Mouse (Mus musculus) megakaryocyte-erythroid progenitor cell, adult 5-6 weeks (primary cell): ENCODE results near the gene Grhl1. TPM values are rescaled to one million over a fixed set of nuclear protein-coding genes. Genes with fewer than 3 reads are reported as not detected.
"Not testable (repeated sequence)": the region's sequence is repeated elsewhere in the genome, so short reads cannot be mapped to it uniquely, and the experiment has no call there.

ENCODE experiments used
- ATAC-seq: replicated peaks from 2 replicates; pipeline ENCODE4 v1.8.0; 2016; ENCODE audit warnings: mild to moderate bottlenecking, inconsistent platforms; ENCODE audit not compliant: severe bottlenecking, poor library complexity, low FRiP score, low TSS enrichment
- total RNA-seq, 2 experiments: library from RNA; stranded (forward) in 1 of 2; stranded (reverse) in 1 of 2; fragments of 200-1000, 215-1000 nt in 1 of 2; fragments of >200 nt in 1 of 2; fragmentation: Nextera tagmentation in 1 of 2; gene quantifications; 2 replicates each; pipeline ENCODE4 v1.2.3; 2014 to 2017

Grhl1 gene
- total RNA-seq (2014; fragmentation: Nextera tagmentation): not detected in 2 replicates
- total RNA-seq (2017): 0.15 TPM in 1 of 2 replicates, not detected in the other

DNA sequence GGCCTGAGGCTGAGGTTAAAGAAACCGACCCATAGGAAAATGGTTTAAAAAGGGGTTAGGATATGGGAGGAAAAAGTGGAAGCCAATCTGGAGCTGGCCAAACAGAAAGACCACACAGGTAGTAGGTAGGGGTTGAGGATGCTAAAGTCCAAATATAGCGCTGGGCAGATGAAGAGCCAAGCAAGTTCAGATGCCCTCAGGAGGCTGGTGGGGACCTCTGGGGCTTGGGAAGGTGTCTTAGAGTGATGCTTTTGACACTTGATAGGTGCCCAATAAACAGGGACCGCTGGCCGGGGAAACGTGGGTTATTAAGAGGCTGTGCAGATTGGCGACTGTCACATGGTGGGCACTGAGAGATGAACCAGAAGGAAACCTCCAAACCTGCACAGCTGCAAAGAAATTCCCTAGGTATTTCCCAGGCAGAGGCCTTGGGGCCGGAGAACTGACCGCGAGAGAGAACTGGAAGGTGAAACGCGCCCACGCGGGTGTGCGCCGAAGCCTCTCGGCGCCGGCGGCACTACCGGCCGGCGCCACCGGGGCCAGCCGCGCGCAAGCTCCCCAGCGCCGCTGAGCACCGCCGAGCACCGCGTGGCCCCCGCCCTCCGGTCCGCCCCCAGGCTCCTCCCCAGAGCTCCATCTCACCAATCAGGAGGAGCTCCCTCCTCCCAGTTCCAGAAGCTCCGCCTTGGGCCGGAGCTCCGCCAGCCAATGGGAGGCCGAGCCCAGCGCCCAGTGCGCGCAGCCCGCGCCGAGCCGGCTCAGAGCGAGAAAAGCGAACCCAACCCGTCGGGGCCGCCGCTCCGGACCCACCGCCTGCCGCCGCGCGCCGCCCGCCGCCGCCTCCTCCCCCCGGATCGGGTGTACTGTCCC is at the start of gene Grhl1:
Gene Grhl1 (plus strand): TSS at position 761 of the 870 bp plus-strand sequence.
- peak; percentile 100 for ATAC-seq

DNA sequence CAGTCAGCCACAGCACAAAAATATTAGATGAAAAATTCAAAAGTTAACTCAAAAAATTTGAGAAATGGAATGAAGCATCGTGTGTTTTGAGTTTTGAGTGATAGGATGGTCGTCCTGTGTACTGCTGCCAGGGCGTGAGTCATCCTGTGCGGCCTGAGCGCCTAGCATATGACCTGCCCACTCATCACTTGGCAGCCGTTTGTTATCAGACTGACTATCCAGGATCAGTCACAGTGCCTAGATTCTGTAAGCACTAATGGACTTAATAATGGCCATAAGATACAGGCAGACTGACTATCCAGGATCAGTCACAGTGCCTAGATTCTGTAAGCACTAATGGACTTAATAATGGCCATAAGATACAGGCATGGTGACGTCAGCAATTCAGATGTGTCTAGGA is 47.0 kb upstream of the Grhl1 start:
- ATAC-seq: not testable (repeated sequence)

DNA sequence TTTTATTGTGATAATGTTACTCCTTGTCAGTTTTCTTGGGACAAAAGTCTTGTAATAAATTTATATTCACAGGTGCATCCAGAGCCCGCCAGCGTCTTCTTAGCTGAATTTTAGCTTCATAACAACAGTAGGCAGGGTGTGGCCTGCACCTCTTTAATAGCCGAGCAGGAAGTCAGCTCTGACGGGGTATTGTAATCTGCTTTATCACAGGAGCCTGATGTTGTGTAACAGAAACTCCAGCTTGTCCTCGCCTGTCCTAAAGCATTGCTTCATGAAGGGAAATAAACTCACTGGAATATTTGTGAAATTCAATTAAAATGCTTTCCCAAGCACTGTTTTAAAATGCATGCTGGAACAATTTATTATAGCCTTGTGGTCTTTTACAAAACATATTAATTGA is 35.7 kb upstream of the Grhl1 start:
- ATAC-seq: peak; percentile 80

DNA sequence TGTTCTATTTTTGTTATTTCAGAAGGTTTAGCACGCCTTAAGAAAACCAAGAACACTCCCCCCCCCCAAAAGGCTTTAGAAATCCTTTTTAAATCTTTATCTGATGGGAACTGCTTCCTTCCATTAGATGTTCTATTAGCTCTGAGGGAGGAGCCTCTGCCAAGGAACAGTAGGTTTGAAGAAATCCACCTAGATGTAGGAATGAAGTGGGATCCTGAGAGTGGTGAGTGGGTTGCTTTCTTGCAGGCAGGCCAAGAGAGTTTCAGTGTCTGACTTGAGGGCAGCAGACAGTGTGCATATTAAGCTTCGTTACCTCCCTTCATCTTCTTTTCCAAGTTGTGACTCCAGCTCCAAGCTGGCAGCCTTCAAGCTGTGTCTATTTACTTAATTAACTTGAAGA is 34.9 kb upstream of the Grhl1 start:
- no peak for ATAC-seq

DNA sequence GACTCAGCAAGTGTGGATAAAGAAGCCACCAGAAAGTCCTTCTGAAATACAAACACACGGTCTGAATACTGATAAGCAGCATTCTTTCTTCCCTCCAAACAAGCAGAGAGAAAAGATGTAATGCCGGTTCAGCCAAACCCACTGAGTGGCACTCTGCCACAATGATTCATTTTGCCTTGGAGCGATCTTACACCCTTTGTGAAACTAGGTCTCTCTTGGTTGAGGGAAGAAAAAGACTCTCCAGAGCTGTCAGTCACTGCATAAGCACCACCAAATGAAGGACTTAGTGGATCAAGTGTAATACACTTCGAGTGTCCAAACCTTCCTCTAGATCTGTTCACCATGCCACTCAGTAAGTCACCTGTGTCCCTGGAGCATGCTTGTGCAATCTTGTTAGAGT is 34.1 kb upstream of the Grhl1 start:
- no peak for ATAC-seq

DNA sequence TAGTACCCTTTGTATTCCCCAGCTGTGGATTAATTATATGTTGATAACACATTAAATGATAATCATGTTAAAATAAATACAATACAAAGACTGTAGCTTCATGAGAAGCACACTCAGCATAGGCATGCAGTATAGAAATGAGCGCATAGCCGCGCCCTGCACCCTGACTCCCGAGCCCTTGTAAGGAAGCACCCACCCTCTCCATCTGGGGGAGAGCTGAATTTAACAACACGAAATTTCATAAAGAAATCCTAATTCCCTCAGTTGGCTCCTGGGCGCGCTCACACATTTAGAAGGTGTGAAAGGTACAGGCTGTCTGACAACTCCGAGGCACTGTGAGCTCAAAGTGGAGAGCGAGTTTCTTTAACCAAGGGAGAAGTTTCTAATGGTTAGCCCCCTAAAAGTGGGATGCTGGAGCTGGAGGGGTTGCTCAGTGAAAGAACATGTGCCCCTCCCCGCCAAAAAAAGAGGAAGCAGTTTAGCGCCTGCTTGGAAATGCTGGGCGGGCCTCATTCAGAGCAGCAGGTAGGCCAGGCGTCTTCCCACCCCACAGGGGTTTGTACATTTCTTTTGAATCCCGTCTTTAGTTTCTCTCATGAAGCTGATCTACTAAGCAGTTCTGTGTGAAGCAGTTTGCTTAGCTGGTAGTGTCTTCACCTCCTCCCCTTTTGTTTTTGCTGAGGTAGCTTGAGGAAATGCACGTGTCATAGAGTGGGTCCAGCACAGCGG is 30.5 kb upstream of the Grhl1 start:
- no peak for ATAC-seq

DNA sequence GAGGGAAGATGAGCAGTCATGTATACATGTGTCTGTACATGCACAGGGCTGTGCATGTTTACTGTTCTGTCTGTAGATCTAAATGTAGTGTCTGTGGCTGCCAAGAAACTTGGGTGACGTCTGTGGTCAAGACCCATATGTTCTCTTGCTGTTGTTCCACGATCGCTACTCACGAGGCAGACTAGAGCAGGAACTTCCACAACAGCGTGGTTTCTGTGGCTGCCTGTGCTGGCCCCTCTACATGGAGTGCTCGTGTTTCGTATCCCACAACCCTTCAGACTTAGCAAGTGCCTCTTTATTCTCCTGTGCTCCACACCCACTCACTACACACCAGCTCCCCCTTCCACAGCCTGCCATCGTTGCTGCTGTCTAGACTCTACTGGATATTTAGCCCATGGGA is 24.4 kb upstream of the Grhl1 start:
- ATAC-seq: no peak

DNA sequence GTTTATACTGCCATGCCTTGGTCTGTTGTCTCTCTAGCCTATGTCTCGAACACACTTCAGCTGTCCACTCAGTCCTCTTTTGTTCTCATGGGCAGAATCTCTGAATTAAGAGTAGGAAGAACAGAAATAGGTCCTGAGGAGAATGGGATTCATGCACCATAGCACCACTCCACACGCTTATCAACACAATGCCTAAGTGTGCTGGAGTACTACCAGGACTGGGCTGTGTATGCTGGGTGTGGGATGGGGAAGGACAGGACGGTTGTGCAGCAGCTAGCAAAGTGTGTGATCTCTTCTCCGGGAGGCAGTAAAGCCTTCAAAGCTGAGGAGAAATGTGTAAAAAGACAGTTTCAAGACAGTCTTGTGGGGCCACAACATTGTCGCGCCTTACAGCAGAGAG is 23.2 kb upstream of the Grhl1 start:
- no peak for ATAC-seq

DNA sequence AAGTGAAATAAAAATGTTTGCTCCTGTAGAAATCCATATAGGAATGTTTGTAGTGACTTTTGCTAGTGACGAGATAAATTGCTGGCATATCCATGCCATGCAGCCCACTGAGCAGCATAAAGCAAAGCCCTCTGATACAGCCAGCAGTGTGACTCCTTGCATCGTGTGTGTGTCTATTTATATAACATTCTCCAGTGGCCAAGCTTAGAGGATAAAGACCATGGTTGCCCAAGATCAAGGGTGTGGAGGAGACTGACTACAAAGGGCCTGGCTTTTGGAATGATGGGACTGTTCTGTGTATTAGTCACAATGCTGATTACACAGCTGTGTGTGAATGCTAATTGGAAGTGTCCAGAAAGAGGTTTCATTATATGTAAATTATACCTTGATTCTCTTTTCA is 19.6 kb upstream of the Grhl1 start:
- ATAC-seq: no peak

DNA sequence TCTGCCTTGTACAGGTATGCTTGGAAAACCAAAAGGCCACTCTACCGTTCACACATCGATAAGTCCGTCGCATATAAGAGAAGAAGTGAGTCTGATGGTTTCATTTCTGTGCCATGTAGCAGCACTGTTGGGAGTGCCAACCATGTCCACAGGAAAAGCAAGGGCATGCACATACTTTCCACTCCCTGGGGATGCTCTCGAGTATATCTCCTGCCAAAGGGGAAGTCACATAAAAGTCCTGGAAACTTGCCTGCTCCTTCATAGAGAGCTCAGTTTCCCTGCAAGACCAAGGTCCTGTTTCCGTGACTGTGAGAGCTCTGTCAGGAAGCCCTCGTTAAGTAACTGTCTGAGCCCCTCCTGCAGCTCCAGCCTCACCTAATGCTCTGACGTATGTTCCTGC is 16.1 kb upstream of the Grhl1 start:
- no peak for ATAC-seq

DNA sequence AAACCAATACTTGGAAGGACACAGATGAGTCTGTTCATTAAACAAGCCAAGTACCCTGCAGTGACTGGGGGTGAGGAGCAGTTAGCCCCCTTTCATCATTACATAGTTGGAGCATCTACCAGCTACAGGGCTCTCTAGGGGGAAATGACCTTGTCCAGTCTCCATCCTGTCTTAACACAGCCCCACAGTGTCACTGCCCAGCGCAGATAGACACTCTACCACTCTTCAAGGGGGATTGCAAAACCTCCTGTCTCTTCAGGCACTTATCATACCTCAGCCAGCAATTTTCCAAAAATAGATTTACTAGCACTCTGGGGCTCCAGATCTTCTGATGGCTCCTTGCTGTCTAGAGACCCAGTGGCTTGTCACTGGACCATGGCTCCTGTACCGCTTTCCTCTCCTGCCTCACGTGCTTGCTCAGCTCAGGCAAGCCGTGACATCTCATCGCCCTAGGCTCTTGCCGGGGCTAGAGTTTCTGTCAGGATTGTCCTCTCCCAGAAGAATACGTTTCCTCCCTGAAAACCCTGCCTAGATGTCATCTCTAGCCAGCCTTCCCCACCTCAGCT is 8.6 kb upstream of the Grhl1 start:
- ATAC-seq: no peak

DNA sequence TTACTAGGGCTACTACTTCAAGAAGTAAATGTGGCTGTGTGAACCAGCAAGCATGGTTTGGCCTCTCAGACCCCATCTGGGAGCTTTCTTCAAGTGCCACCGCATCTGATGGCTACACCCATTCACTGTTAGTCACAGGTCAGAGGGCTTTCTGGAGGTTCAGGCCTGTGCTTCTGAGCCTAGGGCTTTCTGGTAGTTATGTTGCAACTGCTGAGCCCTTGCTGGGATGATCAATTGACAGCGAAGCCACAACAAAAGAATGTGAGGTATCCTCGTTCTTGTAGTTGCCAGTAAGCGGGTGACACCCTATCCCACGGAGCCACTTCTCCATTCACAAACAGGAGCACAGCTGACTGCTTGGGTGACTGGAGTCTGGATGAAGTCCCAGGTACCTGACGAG is 6.8 kb upstream of the Grhl1 start:
- no peak for ATAC-seq

DNA sequence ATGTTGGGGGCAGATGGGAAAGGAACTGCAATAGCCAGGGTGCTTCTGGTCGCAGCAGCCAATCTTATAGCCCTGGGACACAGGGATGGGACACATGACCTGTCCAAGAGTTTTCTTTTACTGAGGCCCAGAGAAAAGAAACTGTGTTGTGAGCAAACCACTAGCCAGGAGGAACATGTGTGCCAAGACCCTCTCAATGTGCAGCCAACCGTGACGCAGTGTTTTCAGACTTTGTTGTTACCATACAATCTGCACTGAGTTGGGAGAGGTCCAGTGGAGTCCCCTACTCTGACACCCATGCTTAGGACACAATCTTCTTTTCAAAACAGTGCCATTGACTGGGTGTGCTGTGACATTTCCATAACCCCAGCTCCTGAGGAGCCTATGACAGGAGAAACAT is 4.5 kb upstream of the Grhl1 start:
- no peak for ATAC-seq

DNA sequence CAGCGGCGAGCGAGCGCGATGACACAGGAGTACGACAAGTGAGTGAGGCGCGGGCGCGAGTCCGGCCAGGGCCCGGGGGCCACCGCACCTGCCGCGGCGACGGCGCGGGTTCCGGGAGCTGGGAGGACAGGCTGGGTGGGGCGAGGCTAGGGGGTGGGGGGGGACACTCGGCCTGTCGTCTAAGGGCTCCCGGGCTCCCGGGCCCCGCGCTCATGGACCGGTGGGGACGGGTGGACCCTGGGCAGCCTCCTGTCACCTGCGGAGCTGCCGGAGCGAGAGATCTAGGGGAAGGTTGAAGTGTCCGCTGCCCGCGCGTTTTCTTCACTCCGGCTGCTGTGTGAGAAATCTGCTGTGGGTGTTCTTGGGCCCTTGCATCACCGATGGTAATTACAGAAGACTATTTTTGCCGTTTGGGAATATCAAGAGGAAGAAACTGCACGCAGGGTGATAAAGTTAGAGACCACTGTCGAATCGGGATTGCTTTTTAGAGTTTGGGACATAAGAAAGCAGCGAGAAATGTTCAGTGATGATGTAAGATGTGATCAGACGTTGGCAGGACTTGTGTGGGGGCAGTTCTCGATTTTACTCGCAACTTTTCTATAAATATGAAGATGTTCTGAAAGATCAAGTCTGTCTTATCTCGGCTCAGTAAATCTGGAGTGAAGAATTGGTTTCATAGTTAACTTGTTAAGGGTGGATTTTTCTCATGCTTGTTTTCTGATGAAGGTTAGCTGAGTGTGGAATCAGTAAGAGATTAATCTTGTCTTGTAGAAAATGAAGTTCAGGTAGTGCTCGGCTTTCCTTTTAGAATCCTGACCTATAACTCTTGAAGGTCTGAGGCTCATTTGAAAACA is 565 bp downstream of the Grhl1 start:
- ATAC-seq: no peak

DNA sequence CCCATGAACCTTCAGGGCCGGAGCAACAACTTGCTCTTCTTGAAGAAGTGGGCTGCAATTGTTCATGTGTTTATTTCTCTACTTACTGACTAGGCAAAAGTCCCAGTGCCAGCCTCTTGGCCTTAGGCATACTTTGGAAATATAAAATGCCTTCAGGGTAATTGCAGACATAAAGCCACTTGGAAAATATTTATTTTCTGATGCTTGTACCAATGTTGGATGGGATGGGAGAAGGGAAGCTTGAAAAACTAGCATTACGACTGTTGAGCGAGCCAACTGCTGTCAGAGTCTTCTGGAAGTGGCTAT is 1.1 kb downstream of the Grhl1 start:
- ATAC-seq: no peak

DNA sequence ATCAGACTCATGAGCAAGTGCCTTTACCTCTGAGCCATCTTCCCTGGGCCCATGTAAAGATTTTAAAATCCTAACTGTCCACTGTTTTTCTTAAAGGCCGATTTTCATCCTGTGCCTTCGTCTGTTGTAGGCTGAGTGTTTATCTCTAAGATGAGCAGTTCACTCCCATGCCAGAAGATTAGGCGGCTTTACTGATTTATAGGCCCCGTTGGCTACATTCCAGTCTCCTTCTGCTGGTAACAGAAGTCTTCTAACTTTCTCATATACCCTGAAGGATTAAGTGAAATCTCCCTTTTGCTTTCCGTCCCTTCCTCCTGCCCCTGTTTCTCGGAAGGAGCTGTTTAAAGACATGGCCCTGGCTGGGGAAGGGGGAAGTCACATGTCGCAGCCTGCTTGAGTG is 2.8 kb downstream of the Grhl1 start:
- ATAC-seq: no peak

DNA sequence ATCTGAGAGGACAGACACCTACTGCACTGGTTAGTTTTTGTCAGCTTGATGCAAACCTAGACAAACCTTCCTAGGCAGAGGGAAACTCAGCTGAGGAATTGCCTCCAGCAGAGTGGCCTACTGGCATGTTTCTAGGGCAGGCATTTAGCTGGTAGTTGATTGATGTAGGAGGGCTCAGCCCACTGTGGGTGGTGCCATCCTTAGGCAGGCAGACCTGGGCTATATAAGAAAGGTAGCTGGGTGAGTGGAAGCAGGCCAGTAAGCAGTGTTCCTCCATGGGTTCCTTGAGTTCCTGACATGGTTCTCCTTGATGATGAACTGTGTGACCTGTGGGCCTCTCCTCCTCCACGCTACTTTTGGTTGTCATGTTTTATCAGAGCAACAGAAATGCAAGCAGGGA is 8.4 kb downstream of the Grhl1 start:
- ATAC-seq: no peak

DNA sequence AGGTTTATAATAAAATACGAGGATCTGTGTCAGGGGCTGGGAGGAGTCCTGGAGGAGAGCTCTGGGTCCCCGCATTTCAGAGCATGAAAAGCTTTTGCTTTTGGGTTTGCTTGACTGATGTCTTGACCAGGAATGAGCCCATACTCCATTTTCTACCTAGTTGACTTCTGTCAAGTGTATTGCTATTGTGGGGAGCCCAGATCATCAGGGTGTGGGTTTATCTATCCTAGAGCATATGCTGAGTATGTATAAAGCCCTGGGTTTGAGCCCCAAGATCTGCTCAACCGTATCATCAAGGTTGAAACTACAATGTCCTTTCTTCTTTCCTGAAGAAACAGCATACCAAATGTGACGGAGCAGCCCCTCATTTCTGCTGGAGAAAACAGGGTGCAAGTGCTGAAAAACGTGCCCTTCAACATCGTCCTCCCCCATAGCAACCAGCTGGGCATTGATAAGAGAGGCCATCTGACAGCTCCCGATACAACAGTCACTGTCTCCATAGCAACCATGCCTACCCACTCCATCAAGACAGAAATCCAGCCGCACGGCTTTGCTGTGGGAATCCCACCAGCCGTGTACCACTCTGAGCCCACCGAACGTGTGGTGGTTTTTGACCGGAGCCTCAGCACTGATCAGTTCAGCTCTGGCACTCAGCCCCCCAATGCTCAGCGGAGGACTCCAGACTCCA is 9.1 kb downstream of the Grhl1 start:
- ATAC-seq: no peak

DNA sequence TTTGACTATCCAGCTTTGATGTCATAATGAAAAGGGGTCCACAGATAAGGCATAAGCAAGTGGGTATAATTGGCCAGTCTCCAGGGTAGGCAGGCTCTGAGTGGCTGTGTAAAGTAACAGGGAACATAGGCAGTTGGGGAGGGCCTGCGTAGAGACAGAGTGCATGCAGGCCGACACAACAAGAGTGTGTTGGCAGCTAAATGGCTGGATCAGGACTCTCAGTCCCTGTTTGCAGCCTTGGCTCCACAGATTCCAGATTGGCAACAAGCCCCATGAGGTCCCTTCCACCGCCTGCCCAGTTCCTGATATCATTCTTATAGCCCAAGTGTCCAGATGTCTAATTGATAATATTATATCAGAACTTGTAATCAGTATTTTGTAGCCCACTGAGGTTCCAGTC is 11.6 kb downstream of the Grhl1 start:
- ATAC-seq: 0 out of 2 replicates have a peak, but pooled peaks have one; percentile 14
